Mouse (Mus musculus): ENCODE measurements at regions not wholly inside any gene's neighbourhood (a gene's known extent, or its start where the extent isn't known, plus 50 kb on each side); places are given as distances from the start of the nearest gene placed in this dataset.

GRCm38 (mm10) chr10:105933309-105933708 lies 92.1 kb upstream of the Mettl25 start:
- no peaks in the 10 kb centered on the region for H3K4me1 ChIP-seq (replicated peaks)
- no peak overlapping the region for H3K27ac ChIP-seq
- 54% methylated on average over 5 of the region's 5 CpGs for WGBS
- H3K9me3 ChIP-seq = no peaks in the 10 kb centered on the region
- no peak overlapping the region for H3K4me2 ChIP-seq (replicated peaks)
- no peaks in the 10 kb centered on the region for H3K36me3 ChIP-seq
- H3K27me3 ChIP-seq = peaks cover 12% of the 10 kb centered on the region
- no peak overlapping the region for H3K9ac ChIP-seq (replicated peaks)
- ATAC-seq = peak; percentile 70
- no peak overlapping the region for H3K4me3 ChIP-seq (replicated peaks)

GRCm38 (mm10) chr10:105932786-105933185 lies 91.6 kb upstream of the Mettl25 start:
- Histone ChIP-seq H3K4me1 (replicated peaks) (no peaks in the 10 kb centered on the region), H3K9me3 (no peaks in the 10 kb centered on the region), H3K36me3 (no peaks in the 10 kb centered on the region), H3K27ac (no peak overlapping the region), H3K9ac (replicated peaks) (no peak overlapping the region), H3K4me2 (replicated peaks) (no peak overlapping the region), H3K27me3 (peaks cover 12% of the 10 kb centered on the region), H3K4me3 (replicated peaks) (no peak overlapping the region)
- WGBS = 61% methylated on average over 1 of the region's 1 CpGs
- no peak for ATAC-seq

- Histone ChIP-seq H3K9ac (replicated peaks) (no peak overlapping the region), H3K9me3 (no peaks in the 10 kb centered on the region), H3K4me2 (replicated peaks) (no peak overlapping the region), H3K27me3 (peaks cover 7% of the 10 kb centered on the region), H3K4me3 (replicated peaks) (no peak overlapping the region), H3K4me1 (replicated peaks) (0 out of 2 replicates have a peak, but pooled peaks cover 4% of the 10 kb centered on the region), H3K27ac (no peak overlapping the region), H3K36me3 (no peaks in the 10 kb centered on the region)
- ATAC-seq = no peak
- WGBS = 84% methylated on average over 3 of the region's 3 CpGs
Measured at GRCm38 (mm10) chr10:105927596-105927995, 86.4 kb upstream of the Mettl25 start.

GRCm38 (mm10) chr10:105926912-105927238 lies 85.7 kb upstream of the Mettl25 start:
- no peak overlapping the region for H3K4me2 ChIP-seq (replicated peaks)
- H3K27me3 ChIP-seq = peaks cover 7% of the 10 kb centered on the region
- no peak overlapping the region for H3K27ac ChIP-seq
- H3K36me3 ChIP-seq = no peaks in the 10 kb centered on the region
- 41% methylated on average over 4 of the region's 4 CpGs for WGBS
- H3K9ac ChIP-seq (replicated peaks) = no peak overlapping the region
- ATAC-seq = 0 out of 2 replicates have a peak, but pooled peaks have one; percentile 30
- no peaks in the 10 kb centered on the region for H3K9me3 ChIP-seq
- 0 out of 2 replicates have a peak, but pooled peaks cover 4% of the 10 kb centered on the region for H3K4me1 ChIP-seq (replicated peaks)
- H3K4me3 ChIP-seq (replicated peaks) = no peak overlapping the region

- 78% methylated on average over 5 of the region's 5 CpGs for WGBS
- Histone ChIP-seq H3K4me3 (replicated peaks) (no peak overlapping the region), H3K9me3 (no peaks in the 10 kb centered on the region), H3K4me2 (replicated peaks) (no peak overlapping the region), H3K36me3 (no peaks in the 10 kb centered on the region), H3K4me1 (replicated peaks) (0 out of 2 replicates have a peak, but pooled peaks cover 4% of the 10 kb centered on the region), H3K27me3 (peaks cover 7% of the 10 kb centered on the region), H3K27ac (no peak overlapping the region), H3K9ac (replicated peaks) (no peak overlapping the region)
- ATAC-seq = 0 out of 2 replicates have a peak, but pooled peaks have one; percentile 24
Measured at GRCm38 (mm10) chr10:105926229-105926911, 85.2 kb upstream of the Mettl25 start.

- H3K9ac ChIP-seq (replicated peaks) = no peak overlapping the region
- H3K4me1 ChIP-seq (replicated peaks) = no peaks in the 10 kb centered on the region
- 0 out of 2 replicates have a peak, but pooled peaks have one; percentile 11 for ATAC-seq
- no peak overlapping the region for H3K4me3 ChIP-seq (replicated peaks)
- H3K36me3 ChIP-seq = no peaks in the 10 kb centered on the region
- H3K27me3 ChIP-seq = no peaks in the 10 kb centered on the region
- no peak overlapping the region for H3K27ac ChIP-seq
- WGBS = 15% methylated on average over 1 of the region's 1 CpGs
- no peaks in the 10 kb centered on the region for H3K9me3 ChIP-seq
- no peak overlapping the region for H3K4me2 ChIP-seq (replicated peaks)
Measured at GRCm38 (mm10) chr10:105899677-105900076, 58.5 kb upstream of the Mettl25 start.

GRCm38 (mm10) chr10:105899225-105899624 lies 58.0 kb upstream of the Mettl25 start:
- ATAC-seq = no peak
- WGBS = 77% methylated on average over 4 of the region's 4 CpGs
- no peak overlapping the region for H3K4me2 ChIP-seq (replicated peaks)
- H3K27me3 ChIP-seq = no peaks in the 10 kb centered on the region
- no peak overlapping the region for H3K27ac ChIP-seq
- H3K9ac ChIP-seq (replicated peaks) = no peak overlapping the region
- no peaks in the 10 kb centered on the region for H3K4me1 ChIP-seq (replicated peaks)
- no peak overlapping the region for H3K4me3 ChIP-seq (replicated peaks)
- H3K36me3 ChIP-seq = no peaks in the 10 kb centered on the region
- H3K9me3 ChIP-seq = no peaks in the 10 kb centered on the region
